Mouse (Mus musculus) granulocyte monocyte progenitor cell, adult 5-6 weeks (primary cell): Measurements from ENCODE around the gene Pik3cd. TPM values are rescaled to one million over a fixed set of nuclear protein-coding genes. Genes with fewer than 3 reads are reported as not detected.

Experiments used
- ATAC-seq: replicated peaks from 2 replicates; pipeline ENCODE4 v1.8.0; 2016; ENCODE audit warnings: mild to moderate bottlenecking, moderate TSS enrichment, inconsistent platforms; ENCODE audit not compliant: poor library complexity, severe bottlenecking
- total RNA-seq, 2 experiments: library from RNA; stranded (forward) in 1 of 2; stranded (reverse) in 1 of 2; fragments of 200-712, 200-1000 nt in 1 of 2; fragments of >200 nt in 1 of 2; fragmentation: Nextera tagmentation in 1 of 2; gene quantifications; 2 replicates each; pipeline ENCODE4 v1.2.3; 2014 to 2017

Gene Pik3cd
- total RNA-seq, 2 experiments from 2014 or later = 80.4 to 81.6 TPM

DNA sequence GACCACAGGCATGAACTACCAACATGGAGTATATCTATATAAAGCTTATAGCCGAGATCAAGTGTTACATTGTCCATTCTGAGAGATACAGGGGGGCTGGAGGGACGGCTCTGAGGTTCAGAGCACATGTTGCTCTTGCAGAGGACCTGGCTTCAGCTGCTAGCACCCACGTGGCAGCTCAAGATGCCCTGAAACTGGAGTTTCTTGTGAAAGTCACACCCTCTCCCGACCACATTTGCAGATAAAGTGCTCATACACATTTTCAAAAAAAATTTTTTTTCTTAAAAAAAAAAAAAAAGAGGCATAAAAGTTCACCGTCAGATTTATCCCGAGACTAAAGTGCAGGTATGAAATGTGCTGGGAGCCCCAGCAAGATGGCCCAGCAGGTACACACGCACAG is 41.8 kb downstream of the Pik3cd start:
- ATAC-seq = no peak

DNA sequence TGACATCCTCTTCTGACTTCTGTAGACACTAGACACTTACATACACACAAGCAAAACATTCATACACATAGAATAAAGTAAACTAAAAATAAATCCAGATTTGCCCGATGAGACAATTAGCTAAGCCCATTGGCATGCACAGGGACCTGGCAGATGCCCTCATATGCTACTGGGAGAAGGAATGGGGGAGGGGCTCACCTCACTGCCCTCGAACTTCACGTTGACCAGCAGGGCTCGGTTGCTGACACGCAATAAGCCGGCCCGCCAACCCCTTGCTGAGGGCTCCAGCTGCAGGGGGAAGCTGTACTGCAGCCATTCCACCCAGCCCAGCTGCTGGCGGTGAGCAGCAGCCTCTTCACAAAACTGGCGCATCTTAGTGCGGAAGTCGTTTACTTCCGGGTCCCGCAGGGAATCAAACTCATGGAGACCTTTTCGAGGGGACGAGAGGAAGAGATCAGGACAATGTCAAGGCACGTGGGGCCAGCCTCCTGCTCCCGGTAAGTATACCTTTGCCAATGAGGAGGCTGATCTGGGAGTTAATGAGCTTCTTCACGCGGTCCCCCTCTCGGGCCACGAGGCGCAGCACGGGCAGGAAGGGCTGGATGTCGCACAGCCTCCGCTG is 42.8 kb downstream of the Pik3cd start:
- no peak for ATAC-seq

DNA sequence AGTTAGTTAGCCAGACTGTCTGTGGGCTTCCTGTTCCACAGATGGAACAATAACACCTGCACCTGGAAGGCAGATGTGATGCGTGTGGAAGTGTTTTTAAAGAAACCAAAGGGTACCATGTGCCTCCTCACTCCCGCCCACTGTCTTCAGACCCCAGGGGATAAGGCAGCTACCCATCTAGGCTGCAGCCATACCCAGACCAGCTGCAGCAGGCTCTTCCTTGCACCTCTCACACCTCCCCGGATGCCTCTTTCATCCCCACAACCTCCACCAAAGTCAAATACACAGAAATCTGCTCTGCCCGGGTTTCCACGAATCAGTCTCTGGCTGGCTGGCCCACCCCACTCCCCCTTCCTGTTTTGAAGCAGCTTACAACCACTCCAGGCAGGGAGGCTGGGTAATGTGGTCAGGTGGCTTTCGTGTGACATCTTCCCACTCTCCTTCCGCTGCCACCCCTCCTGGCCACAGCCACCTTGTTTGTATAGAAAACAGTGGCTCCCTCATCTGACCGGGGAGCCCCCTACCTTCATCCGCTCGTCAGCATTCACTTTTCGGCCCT is 44.4 kb downstream of the Pik3cd start:
- peak; percentile 33; the same call in 1 of the 2 replicates for ATAC-seq

DNA sequence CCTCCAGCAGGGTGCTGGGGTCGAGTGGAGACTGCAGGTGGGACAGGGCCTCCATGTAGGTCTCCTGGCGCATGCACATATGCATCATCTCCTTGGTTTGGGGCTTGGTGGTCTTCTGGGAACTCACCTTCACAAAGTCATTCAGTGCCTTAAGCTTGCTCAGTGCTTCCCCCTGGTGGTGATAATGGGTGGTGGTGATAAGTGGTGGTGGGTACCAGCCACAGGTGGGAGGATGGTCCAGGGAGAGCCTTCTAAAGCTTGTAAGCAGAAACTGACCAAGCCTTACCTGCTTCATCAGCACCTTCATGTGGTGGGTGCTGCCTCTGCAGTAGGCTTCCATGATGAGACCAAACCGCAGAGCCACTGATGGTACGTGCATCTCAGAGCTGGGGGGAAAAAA is 48.1 kb downstream of the Pik3cd start:
- ATAC-seq = peak; percentile 25; the same call in 1 of the 2 replicates

DNA sequence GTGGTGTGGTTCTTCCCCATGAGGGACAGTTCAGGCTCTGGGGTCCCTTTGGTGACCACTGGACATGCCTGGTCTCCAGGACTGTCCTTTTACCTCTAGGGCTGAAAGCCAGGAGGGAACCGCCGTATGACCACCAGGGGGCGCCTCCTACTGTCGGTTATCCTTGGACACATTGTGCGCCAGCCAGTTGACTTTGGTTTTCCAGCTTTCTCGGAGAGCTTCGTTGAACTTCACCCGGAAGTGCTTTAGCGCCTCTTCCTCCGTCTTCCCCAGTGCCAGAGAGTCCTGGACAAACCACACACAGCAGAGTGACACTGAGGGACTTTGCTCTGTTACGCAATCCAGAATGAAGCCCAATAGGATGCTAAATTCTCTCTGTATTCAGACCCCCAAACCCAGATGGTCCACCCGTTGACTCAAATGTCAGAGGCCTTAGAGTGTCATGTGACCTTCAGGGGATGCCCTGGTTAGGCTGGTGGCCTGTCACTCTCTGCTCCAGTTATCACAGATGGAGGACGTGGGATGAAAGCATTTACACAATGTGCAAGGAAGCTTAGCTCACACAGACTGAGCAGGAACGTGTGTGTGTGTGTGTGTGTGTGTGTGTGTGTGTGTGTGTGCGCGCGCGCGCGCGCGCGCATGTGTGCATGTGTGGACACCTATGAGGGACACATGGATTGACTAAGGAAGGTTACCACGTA is 51.7 kb downstream of the Pik3cd start:
- ATAC-seq = peak; percentile 28

DNA sequence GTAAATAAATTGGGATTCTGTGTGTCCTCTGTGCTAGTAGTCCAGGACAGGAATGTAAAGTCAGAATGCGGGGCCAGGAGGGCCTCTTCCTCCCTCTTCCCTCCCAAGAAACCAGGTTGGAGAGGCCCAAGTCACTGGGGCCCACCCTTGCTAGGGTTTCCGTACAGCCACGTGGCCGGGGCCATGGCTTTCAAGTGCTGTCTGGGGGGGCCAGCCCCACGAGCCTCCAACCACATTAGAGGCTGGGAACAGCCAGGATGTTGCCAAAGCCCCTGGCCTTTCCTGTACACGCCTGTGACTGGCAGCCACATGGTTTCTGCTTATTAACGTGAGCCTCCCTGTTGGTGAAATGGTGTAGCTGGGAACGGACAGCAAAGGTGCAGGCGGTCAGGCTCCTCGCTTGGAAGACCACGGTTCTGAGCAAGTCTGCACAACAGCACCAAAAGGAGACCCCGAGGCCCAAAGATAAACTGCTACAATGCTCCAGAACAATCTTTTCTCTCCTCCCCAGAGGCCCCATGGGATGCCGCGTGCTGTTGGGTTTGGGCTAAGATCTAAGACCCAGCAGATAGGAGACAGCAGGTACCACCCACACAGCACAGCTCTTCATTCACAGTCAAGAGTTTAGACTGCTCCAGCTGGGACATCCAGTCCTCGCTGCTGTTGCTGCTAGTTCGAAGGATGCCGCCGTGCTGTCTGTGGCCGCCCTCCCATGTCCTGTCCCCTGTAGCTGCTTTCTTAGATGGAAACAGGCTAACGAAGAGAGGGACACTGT is 54.2 kb downstream of the Pik3cd start:
- ATAC-seq = peak; percentile 78

DNA sequence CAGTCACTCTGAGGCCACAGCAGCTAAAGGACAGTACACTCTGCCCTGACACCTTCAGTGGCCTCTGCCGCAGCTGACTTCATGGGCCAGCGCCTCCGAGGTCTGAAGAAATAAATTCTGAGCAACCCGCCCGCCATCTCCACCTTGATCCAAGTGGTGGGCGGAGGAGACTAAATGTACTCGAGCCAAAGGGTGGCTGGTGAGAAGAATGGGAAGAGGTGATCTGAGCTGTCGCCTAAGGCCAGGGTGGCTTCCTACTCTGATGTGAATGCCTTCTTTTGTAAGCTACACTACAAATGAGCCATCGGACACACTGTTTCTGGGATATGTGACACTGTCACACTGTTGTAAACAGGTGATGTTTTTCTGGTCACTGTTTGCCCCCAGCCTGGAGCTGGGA is 56.6 kb downstream of the Pik3cd start:
- ATAC-seq = no peak

DNA sequence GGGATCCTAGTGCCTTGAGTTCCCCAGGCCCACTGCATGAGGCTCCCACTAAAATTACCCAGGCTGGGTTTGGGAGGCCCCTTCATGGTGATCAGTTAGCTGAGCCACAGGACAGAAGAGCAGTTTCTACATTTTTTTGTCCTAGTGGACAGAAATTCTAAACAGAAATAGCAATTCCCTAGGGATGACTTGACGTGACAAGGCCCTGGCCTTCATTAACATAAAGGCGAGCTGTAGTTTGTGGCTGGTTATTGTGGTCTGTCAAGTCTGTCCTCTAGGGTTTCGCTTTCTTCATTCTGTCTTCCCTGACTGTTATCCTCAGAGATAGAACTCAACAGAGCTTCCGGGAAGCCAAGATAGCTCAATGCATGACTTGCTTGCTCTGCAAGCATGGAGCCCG is 60.4 kb downstream of the Pik3cd start:
- no peak for ATAC-seq

DNA sequence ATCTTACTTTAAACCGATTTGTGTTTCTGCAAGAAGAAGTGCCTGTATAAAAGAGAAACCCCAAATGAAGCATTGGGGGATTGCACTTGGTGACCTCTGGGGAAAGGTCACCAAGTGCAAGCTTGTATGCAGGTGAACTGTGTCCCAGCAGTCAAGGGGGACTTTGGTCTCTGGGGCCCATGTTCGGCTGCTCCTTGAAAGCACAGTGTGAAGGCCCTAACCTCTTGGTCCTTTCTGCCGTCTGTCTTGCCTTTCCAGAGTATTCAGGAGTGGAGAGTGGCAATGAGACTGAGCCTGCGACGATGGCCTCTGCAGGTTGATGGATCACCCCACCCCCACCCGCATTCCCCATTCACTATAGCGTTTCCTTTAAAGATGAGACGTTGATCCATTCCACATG is 61.0 kb downstream of the Pik3cd start:
- no peak for ATAC-seq

DNA sequence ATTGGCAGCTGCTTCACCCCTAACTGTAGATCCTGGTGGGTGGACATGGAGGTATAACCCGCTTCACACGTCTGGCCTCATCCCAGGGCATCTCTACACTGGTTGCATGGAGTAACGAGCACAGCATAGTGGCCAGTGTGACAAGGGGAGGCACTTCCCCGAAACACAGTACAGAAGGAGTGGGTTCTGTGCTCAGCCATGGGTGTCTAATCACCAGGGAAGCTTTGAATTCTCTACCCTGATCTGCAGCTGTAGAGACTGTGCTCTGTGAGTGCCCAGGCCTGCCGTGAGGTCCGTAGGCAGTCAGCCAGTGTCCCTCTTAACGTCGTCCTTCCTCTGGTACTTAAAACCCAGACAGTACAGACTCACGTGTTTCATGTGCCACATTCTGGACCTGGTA is 61.5 kb downstream of the Pik3cd start:
- no peak for ATAC-seq

DNA sequence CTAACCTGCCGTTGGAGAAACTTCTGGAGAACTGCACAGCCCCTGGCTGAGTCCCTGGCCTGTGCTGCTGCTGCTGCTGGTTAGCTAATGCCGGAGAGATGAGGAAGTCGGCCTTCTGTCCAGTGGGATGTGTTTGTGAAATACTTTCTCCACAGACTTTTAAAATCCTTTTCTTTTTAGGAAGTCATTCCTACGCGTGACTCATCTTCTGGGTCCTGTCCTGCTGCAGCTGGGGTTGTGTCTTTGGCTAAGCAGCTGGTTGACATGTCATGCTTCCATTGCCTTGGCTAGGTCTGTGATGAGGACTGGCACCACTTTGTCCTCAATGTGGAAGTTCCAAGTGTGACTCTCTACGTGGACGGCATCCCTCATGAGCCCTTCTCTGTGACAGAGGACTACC is 64.4 kb downstream of the Pik3cd start:
- ATAC-seq = peak; percentile 86

DNA sequence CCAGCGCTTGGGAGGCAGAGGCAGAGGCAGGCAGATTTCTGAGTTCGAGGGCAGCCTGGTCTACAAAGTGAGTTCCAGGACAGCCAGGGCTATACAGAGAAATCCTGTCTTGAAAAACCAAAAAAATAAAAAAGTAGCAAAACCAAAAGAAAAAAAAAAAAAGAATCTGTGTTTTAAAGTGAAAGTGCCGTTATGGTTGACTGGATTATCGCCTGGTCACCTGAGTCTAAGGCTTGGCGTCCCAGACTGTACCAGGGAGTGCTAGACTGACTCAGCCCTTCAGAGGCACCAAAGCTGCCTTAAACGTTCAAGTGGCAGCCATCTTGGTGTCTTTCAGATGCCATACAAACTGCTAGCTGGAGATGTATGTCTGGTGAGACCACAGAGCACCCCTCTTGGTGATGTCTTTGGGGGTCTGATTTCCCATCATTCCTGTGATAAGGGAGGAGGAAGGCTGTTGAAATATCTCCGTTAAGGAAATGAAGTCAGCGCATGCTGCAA is 66.4 kb downstream of the Pik3cd start:
- no peak for ATAC-seq

DNA sequence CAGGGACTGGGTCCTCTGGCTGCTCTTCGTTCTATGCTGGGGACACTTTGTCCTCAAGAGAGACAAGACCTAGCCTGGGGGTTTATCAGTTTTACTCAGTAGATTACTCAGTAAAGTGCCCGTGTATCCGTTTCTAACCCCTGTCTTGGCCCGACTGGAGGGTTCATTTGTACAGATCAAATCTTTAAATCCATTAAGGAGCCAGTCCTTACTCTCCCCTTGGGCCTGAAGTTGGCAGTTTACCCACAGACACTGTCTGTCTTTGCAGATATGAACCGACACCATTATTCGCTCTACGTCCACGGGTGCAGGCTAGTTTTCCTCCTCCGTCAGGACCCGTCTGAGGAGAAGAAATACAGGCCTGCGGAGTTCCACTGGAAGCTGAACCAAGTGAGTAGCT is 67.4 kb downstream of the Pik3cd start:
- ATAC-seq = no peak

DNA sequence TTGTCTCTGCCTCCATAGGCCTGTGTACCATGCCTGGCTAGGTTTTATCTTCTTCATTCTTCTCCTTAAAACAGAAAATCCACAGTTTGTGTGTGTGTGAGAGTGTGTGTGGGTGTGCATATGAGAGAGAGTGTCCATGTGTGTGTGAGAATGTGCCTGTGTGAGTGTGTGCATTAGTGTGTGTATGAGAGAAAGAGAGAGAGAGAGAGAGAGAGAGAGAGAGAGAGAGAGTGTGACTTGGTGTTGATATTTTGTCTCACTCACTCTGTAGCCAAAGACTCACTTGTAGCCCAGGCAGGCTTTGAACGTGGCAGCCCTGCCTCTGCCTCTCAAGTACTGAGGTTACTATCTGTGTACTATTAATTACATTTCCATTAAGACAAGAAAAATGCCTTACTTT is 68.2 kb downstream of the Pik3cd start:
- ATAC-seq = no peak

DNA sequence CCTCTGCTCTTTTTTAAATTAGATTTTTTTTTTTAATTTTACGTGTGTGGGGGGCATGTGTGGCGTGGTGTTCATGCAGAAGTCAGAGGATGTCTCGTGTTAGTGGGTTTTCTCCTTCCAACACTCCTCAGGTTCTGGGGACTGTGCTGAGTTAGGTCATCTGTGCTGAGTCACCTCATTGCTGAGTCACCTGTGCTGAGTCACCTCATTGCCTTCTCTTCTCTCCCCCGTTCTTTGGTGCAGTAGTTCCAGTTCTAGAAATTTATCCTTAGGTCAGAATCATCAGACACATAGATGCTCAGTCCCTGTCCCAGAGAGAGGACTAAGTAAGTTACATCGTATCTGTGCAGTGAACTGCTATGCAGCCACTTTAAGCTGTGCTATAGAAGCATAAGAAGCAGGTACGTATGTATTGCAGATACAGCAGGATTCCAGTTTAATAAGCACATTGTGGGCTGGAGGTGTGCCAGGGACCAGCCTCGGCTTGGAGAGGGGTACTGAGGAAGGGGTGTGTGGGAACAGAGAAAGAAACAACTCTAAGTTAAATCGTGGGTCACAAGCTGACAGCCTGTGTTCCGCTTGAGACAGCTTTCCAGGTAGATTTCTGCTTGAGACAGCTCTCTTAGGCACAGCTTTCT is 69.6 kb downstream of the Pik3cd start:
- no peak for ATAC-seq

DNA sequence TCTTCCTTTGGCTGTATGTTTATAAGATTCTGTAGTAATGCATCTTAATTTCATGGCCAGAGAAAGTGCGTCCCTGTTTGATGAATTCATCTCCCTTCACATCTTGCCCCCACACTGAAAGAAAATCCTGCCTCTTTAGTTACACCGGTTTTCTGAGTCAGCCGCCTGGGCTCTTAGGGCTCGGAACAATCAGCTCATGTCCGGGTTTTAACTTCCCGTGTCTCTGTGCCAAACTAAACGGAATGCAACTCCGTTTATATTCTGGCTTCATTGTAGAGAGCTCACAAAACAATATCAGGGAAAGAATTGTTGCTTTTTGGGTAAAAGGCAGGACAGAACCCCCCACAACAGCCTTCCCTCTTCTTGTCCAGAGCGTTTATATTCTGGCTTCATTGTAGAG is 73.6 kb downstream of the Pik3cd start:
- ATAC-seq = no peak

DNA sequence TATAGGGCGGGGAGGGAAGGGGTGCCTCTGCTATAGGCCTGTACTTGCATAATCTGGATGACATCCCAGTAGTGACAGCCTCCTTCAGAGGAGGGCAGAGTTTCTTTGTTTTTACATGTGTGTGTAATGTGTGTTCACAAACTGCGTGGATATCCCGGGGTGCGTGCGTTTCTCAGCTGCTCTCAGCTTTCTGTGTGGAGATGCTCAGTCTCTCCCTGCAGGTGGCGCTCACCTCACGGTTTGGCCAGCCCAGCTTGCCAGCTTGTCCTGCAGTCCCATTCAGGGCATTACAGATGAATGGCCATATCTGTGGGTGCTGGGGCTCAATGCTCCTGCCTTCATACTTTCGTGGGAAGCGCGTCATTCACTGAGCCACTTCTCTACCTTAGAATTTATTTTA is 74.0 kb downstream of the Pik3cd start:
- peak; percentile 92 for ATAC-seq

DNA sequence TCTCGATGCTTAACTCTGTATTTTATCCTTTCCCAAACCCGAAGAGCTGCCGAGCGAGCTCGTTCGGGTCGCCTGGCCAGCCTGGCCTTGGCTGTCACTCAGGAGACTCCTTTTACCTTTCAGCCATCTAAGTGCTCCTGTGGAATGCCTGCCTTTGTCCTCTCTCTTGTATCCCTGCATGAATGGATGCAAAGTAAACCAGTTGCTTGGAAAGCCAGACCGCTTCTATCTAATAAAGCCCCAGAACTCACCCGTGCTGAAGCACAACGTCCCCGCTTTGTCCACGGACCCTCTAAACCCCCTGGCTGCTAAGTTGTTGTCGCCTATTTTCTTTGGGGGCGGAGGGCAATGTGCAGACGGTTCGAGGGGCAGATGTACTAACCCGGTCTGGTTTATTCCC is 75.6 kb downstream of the Pik3cd start:
- ATAC-seq = no peak

DNA sequence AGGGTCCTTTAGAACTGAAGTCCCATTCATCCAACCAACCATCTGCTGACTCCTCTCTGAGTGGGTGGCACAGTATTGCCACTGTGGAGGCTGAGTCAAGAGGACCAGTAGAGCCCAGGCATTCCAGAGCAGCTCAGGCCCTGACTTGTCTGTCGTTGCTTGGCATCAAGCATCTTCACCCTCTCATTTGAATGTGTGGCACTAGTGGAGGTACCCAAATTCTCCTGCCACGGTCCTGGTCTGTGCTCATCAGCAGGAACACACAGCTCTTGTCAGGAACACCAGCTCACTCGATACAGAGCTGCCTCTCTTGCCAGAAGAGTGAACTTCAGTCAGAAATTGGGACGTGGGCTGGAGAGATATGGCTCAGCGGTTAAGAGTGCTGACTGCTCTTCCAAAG is 78.7 kb downstream of the Pik3cd start:
- ATAC-seq = no peak

DNA sequence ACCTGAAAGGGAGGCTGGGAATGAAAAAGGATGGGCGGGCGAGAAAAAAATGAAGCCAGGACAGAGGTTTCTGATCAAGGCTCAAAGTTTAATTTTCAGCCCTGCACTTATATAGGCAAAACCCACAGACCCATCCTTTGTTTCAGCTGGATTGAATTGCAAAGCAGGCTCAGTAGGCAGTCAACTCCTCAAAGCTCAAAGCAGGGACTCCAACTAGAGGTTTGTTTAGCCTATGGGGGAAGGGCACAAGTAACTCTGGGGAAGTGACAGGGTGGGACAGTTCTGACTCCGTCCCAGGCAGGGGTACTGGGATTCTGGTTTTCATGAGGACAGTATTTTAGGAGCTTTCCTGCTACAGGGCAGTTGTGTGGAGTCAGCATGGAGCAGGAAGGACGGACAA is 81.1 kb downstream of the Pik3cd start:
- ATAC-seq = no peak

DNA sequence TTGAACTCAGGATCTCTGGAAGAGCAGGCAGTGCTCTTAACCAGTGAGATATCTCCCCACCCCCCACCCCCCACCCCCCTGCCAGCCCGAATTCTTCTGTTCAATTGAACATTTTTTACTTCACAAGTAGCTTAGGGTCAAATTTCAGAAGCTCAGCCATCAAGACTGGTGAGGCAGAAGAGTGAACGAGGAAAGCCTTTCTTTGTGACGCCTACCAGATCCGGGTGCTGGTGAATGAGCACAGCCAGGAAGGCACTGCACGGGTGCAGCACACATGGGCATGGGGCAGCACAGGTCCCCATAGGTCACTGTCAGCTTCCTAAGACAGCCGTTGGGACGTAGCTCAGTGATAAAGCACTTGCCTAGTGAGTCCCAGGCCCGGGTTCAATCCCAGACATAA is 82.4 kb downstream of the Pik3cd start:
- ATAC-seq = no peak
